In the genomic region with DNA sequence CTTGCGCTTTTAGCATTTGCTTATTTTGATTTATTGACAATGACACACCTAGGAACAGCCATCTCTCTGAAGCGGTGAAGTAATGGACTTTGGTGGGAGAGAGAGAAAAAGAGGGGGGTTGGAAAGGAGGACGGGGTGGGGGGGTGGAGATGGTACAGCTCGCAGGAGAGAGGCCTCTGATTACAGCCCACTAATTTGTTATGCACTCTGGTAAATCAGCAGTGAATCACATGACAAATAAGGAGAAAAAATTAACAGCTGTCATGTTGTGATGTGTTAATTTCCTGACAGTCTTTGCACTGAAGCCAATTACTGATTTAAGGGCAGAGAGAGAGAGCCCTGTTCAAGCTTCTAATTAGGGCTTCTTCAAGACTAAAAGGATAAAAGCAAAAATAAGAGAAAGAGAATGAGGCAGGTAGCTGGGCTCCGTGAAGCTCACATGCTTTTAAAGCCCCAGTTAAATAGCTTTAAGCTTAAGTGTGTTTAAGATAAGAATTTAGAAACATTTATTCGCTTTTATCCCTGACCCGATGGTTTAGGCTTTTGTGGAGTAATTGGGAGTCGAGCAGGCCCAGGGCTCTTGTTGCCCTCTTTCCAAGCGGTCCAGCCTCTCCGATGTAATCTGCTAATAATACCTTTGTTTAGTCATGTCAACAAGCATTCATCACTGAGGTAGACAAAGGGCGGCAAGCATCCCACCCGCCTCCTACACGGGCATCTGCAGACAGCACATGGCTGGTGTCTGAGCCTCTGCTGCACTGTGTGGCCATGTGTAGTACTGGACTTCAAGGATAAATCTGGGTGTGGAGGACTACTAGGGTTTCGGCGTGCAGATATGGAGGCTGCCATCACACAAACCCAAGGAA, we compare ENCODE assay signal across 14 mouse cellular contexts.
DNase-seq lines count a peak whose midpoint lies in the region; ATAC-seq and TF ChIP-seq lines count a peak whose summit lies in the region.
"Had no signal": no experiment of that assay in that cellular context is flagged by ENCODE, and none has a peak within 500 bp of the region (broad histone marks: within the 10 kb centered on the region; RNA-seq: fewer than 3 reads in every experiment).

No protein-coding gene starts in this region.

- H3K4me2 ChIP-seq in forebrain, embryonic 13.5 days: peak overlapping the region; percentile 26
- no peak overlapping the region for H3K4me2 ChIP-seq in midbrain, embryonic 15.5 days
- H3K4me2 ChIP-seq: heart, embryonic 12.5 days; kidney, embryonic 15.5 days; lung, embryonic 15.5 days had no signal

- H3K27ac ChIP-seq in heart, adult 2 months: no peak overlapping the region
- peak overlapping the region; percentile 83 for H3K27ac ChIP-seq in forebrain, embryonic 13.5 days
- peak overlapping the region; percentile 45; the same call in 1 of the 2 replicates for H3K27ac ChIP-seq in midbrain, embryonic 15.5 days
- H3K27ac ChIP-seq in gastrocnemius, adult 2 months: no peak overlapping the region
- H3K27ac ChIP-seq: kidney, embryonic 15.5 days; lung, embryonic 15.5 days had no signal

- no peaks in the 10 kb centered on the region for H3K27me3 ChIP-seq in heart, adult 2 months (ENCODE audit: control insufficient read depth, insufficient read depth, low read length)
- H3K27me3 ChIP-seq in forebrain, embryonic 13.5 days: no peaks in the 10 kb centered on the region
- H3K27me3 ChIP-seq in midbrain, embryonic 15.5 days (replicated peaks): 0 out of 2 replicates have a peak, but pooled peaks cover 2% of the 10 kb centered on the region
- H3K27me3 ChIP-seq: lung, embryonic 15.5 days; Patski had no signal

- H3K9ac ChIP-seq in heart, adult 2 months (ENCODE audit: low read depth, low read length): no peak overlapping the region
- no peak overlapping the region for H3K9ac ChIP-seq in forebrain, embryonic 13.5 days
- H3K9ac ChIP-seq in midbrain, embryonic 15.5 days: no peak overlapping the region
- H3K9ac ChIP-seq: heart, embryonic 12.5 days; kidney, embryonic 15.5 days; lung, embryonic 15.5 days had no signal

- ATAC-seq in forebrain, embryonic 13.5 days: peak; percentile 92
- ATAC-seq in midbrain, embryonic 15.5 days (replicated peaks): peak; percentile 86
- no peak for ATAC-seq in cerebellum, adult (ENCODE audit: insufficient number of reproducible peaks, low FRiP score, low TSS enrichment)
- ATAC-seq: Patski had no signal

- no peak for TF ChIP-seq CTCF in heart, adult 2 months (IDR thresholded peaks at IDR 0.05)
- TF ChIP-seq CTCF in gastrocnemius, adult 2 months (IDR thresholded peaks at IDR 0.05): no peak

- peak; percentile 71 for DNase-seq in heart, adult 11 months
- no peak for DNase-seq in heart, adult 2 months
- peak; percentile 10 for DNase-seq in brain, adult 2 months (ENCODE audit: low read depth, low spot score)
- DNase-seq in ovary, postnatal 14 days (ENCODE audit: low spot score): no peak
- no peak for DNase-seq in gastrocnemius, adult 2 months
- DNase-seq: gastrocnemius, postnatal 10 days; right cerebral cortex, postnatal 25 days had no signal

- no peak overlapping the region for H3K4me3 ChIP-seq in heart, adult 2 months
- H3K4me3 ChIP-seq in forebrain, embryonic 13.5 days: no peak overlapping the region
- no peak overlapping the region for H3K4me3 ChIP-seq in midbrain, embryonic 15.5 days
- H3K4me3 ChIP-seq in gastrocnemius, adult 2 months: no peak overlapping the region
- H3K4me3 ChIP-seq: heart, embryonic 12.5 days; kidney, embryonic 15.5 days; lung, embryonic 15.5 days had no signal

- TF ChIP-seq POLR2A in heart, adult 2 months (IDR thresholded peaks at IDR 0.05; ENCODE audit: insufficient read depth, low read depth, low read length): no peak

- TF ChIP-seq EP300 in heart, adult 2 months (IDR thresholded peaks at IDR 0.05; ENCODE audit: insufficient read depth, low read depth, low read length): no peak

- no peaks in the 10 kb centered on the region for H3K36me3 ChIP-seq in heart, adult 2 months (ENCODE audit: control insufficient read depth, insufficient read depth, low read length)
- no peaks in the 10 kb centered on the region for H3K36me3 ChIP-seq in forebrain, embryonic 13.5 days (ENCODE audit: poor library complexity, severe bottlenecking)
- no peaks in the 10 kb centered on the region for H3K36me3 ChIP-seq in midbrain, embryonic 15.5 days (replicated peaks)
- H3K36me3 ChIP-seq: heart, embryonic 12.5 days; kidney, embryonic 15.5 days; lung, embryonic 15.5 days had no signal

- intact Hi-C loops in heart, adult 2 months (cut with DNase I): no loop called here
- intact Hi-C loops in gastrocnemius, adult 2 months (cut with DNase I): no loop called here

- H3K79me2 ChIP-seq in heart, adult 2 months (replicated peaks; ENCODE audit: control insufficient read depth, insufficient read depth, low read length): no peaks in the 10 kb centered on the region

- 72% methylated on average over 15 of the region's 15 CpGs for WGBS in heart, adult 2 months
- WGBS in forebrain, embryonic 13.5 days: 18% methylated on average over 15 of the region's 15 CpGs
- WGBS in midbrain, embryonic 15.5 days: 38% methylated on average over 15 of the region's 15 CpGs

- no peaks in the 10 kb centered on the region for H3K9me3 ChIP-seq in forebrain, embryonic 13.5 days (replicated peaks)
- no peaks in the 10 kb centered on the region for H3K9me3 ChIP-seq in midbrain, embryonic 15.5 days
- H3K9me3 ChIP-seq: heart, embryonic 12.5 days; kidney, embryonic 15.5 days; lung, embryonic 15.5 days had no signal

- H3K4me1 ChIP-seq in heart, adult 2 months (ENCODE audit: control insufficient read depth, insufficient read depth, low read length): no peaks in the 10 kb centered on the region
- H3K4me1 ChIP-seq in forebrain, embryonic 13.5 days: peaks cover 26% of the 10 kb centered on the region
- peaks cover 9% of the 10 kb centered on the region for H3K4me1 ChIP-seq in midbrain, embryonic 15.5 days
- H3K4me1 ChIP-seq: kidney, embryonic 15.5 days; lung, embryonic 15.5 days had no signal

Comparison
In these comparisons a context has a peak if more than half of its experiments do, and no peak if none do; other contexts are left out.
1. DNase-seq: peak in heart, adult 11 months (single experiment) and brain, adult 2 months (single experiment); none in heart, adult 2 months (0 of 2), ovary, postnatal 14 days (single experiment) and gastrocnemius, adult 2 months (single experiment).
2. H3K27ac ChIP-seq: peak in forebrain, embryonic 13.5 days (single experiment) and midbrain, embryonic 15.5 days (single experiment); none in heart, adult 2 months (single experiment) and gastrocnemius, adult 2 months (single experiment).